Mouse (Mus musculus) cortical plate, adult 2 months (tissue): ENCODE data around the gene Hoxb2.

Experiments used
- CTCF ChIP-seq: fragments of 200-500 bp; IDR thresholded peaks from 2 replicates; pipeline ENCODE4 v1.5.1; 2011; ENCODE audit warnings: mild to moderate bottlenecking, control low read depth, low read length; ENCODE audit not compliant: insufficient read depth; ENCODE audit errors: extremely low read depth
- POLR2A ChIP-seq: fragments of 200-500 bp; IDR thresholded peaks from 2 replicates; pipeline ENCODE4 v1.6.1; 2011; ENCODE audit warnings: mild to moderate bottlenecking, low read length, control low read depth; ENCODE audit not compliant: insufficient read depth; ENCODE audit errors: extremely low read depth

- TF ChIP-seq CTCF = no peak
- no peak for TF ChIP-seq POLR2A
Measured at GRCm38 (mm10) chr11:96371726-96372125, 21.4 kb downstream of the Hoxb2 start.
